Mouse (Mus musculus): Measurements from ENCODE around the gene 1700013G24Rik.
"Not testable (repeated sequence)": the region's sequence is repeated elsewhere in the genome, so short reads cannot be mapped to it uniquely, and the experiment has no call there.

The 1700013G24Rik gene

GRCm38 (mm10) chr4:137453234-137453767, at the start of gene 1700013G24Rik:
Gene 1700013G24Rik, plus strand, starts transcription at chr4:137453284.
- DNase-seq = no peak

GRCm38 (mm10) chr4:137405571-137405970, 47.5 kb upstream of the 1700013G24Rik start:
- DNase-seq = no peak

GRCm38 (mm10) chr4:137409691-137410090, 43.4 kb upstream of the 1700013G24Rik start, which contains the start of gene Cela3a:
Gene Cela3a, minus strand, starts transcription at chr4:137409791.
- DNase-seq = no peak

GRCm38 (mm10) chr4:137412185-137412709, 40.8 kb upstream of the 1700013G24Rik start:
- DNase-seq = not testable (repeated sequence)

GRCm38 (mm10) chr4:137414936-137415335, 38.1 kb upstream of the 1700013G24Rik start:
- peak; percentile 59 for DNase-seq

GRCm38 (mm10) chr4:137417712-137418564, 35.1 kb upstream of the 1700013G24Rik start:
- no peak for DNase-seq

GRCm38 (mm10) chr4:137430502-137430901, 22.6 kb upstream of the 1700013G24Rik start, which contains the start of gene Cela3b:
Gene Cela3b, minus strand, starts transcription at chr4:137430540.
- no peak for DNase-seq

- not testable (repeated sequence) for DNase-seq
Observed at GRCm38 (mm10) chr4:137432700-137433550, 20.2 kb upstream of the 1700013G24Rik start.

GRCm38 (mm10) chr4:137436979-137437669, 16.0 kb upstream of the 1700013G24Rik start:
- no peak for DNase-seq

GRCm38 (mm10) chr4:137438842-137439241, 14.2 kb upstream of the 1700013G24Rik start:
- DNase-seq = no peak

GRCm38 (mm10) chr4:137441332-137441731, 11.8 kb upstream of the 1700013G24Rik start:
- DNase-seq = no peak

- DNase-seq = peak; percentile 78
Observed at GRCm38 (mm10) chr4:137443625-137444024, 9.5 kb upstream of the 1700013G24Rik start.

- no peak for DNase-seq
Observed at GRCm38 (mm10) chr4:137445881-137446280, 7.2 kb upstream of the 1700013G24Rik start.

GRCm38 (mm10) chr4:137447363-137448196, 5.5 kb upstream of the 1700013G24Rik start:
- DNase-seq = peak; percentile 42

GRCm38 (mm10) chr4:137448197-137448596, 4.9 kb upstream of the 1700013G24Rik start:
- DNase-seq = peak; percentile 64

GRCm38 (mm10) chr4:137448641-137449040, 4.4 kb upstream of the 1700013G24Rik start:
- DNase-seq = no peak

GRCm38 (mm10) chr4:137449132-137449531, 4.0 kb upstream of the 1700013G24Rik start:
- no peak for DNase-seq

GRCm38 (mm10) chr4:137449715-137450114, 3.4 kb upstream of the 1700013G24Rik start:
- DNase-seq = no peak

GRCm38 (mm10) chr4:137452190-137452589, 894 bp upstream of the 1700013G24Rik start:
- no peak for DNase-seq

GRCm38 (mm10) chr4:137454582-137454981, 1.5 kb downstream of the 1700013G24Rik start:
- no peak for DNase-seq

GRCm38 (mm10) chr4:137456581-137456980, 3.5 kb downstream of the 1700013G24Rik start:
- DNase-seq = no peak
